Mouse (Mus musculus) hindbrain, postnatal 0 days (tissue): ENCODE measurements around the gene Sort1. TPM values are rescaled to one million over a fixed set of nuclear protein-coding genes. Genes with fewer than 3 reads are reported as not detected.

ENCODE experiments used
- ATAC-seq: fragments of 200-750 bp; cut with Nextera tagmentation; 2 replicates; pipeline ENCODE4 v1.8.0; 2017; ENCODE audit warnings: mild to moderate bottlenecking, moderate TSS enrichment, moderate library complexity
- DNase-seq: peaks from one replicate; pipeline ENCODE4 v3.0.0-alpha.2; 2015; ENCODE audit warnings: low spot score
- H3K27ac ChIP-seq: fragments of 300-500 bp; sonication (generic); 2 replicates; pipeline ENCODE4 v1.5.1; 2014; ENCODE audit warnings: mild to moderate bottlenecking
- H3K27me3 ChIP-seq: fragments of 300-500 bp; sonication (generic); 2 replicates; pipeline ENCODE4 v1.6.1; 2014; ENCODE audit warnings: low read length, mixed read lengths; ENCODE audit not compliant: insufficient read depth
- H3K36me3 ChIP-seq: fragments of 300-500 bp; sonication (generic); 2 replicates; pipeline ENCODE4 v1.6.1; 2014; ENCODE audit warnings: low read length, mixed read lengths; ENCODE audit not compliant: insufficient read depth
- H3K4me1 ChIP-seq: fragments of 300-500 bp; sonication (generic); 2 replicates; pipeline ENCODE4 v1.6.1; 2014; ENCODE audit warnings: antibody characterized with exemption, low read length, mixed read lengths; ENCODE audit not compliant: insufficient read depth
- H3K4me2 ChIP-seq: fragments of 300-500 bp; sonication (generic); 2 replicates; pipeline ENCODE4 v1.6.1; 2014; ENCODE audit warnings: low read depth, mild to moderate bottlenecking, low read length, moderate library complexity, mixed read lengths
- H3K4me3 ChIP-seq: fragments of 300-500 bp; sonication (generic); 2 replicates; pipeline ENCODE4 v1.5.1; 2014; ENCODE audit warnings: low read length
- H3K9ac ChIP-seq: fragments of 300-500 bp; sonication (generic); replicated peaks from 2 replicates; pipeline ENCODE4 v1.6.1; 2014; ENCODE audit warnings: mild to moderate bottlenecking, low read length, moderate library complexity, mixed read lengths
- H3K9me3 ChIP-seq: fragments of 300-500 bp; sonication (generic); 2 replicates; pipeline ENCODE4 v1.6.1; 2016; ENCODE audit warnings: low read length, mixed read lengths
- CTCF ChIP-seq: IDR thresholded peaks from 2 replicates; pipeline ENCODE4 v1.5.1; 2016; ENCODE audit warnings: antibody characterized with exemption, control low read depth, low read depth
- WGBS: fragments of 180-500 bp; shearing (Covaris S2); extraction: QIAGEN DNeasy Blood & Tissue Kit; methylation state at CpG from one replicate; pipeline ENCODE4 v1.1.7; 2014; 5-methylcytosine and 5-hydroxymethylcytosine counted together
- polyA plus RNA-seq: library from polyadenylated mRNA; unstranded; fragments of >200 nt; fragmentation: Nextera tagmentation; extraction: Ambion mirVana; gene quantifications from 2 replicates; pipeline ENCODE4 v1.2.1, GENCODE M21; 2015
- total RNA-seq: library from RNA; depleted of rRNA; stranded (reverse); fragments of >200 nt; gene quantifications from 2 replicates; pipeline ENCODE4 v1.2.3, GENCODE M21; 2014

Sort1 gene
- total and polyA plus RNA-seq, 2 experiments from 2014 or later = 13.3 to 65.0 TPM

DNA sequence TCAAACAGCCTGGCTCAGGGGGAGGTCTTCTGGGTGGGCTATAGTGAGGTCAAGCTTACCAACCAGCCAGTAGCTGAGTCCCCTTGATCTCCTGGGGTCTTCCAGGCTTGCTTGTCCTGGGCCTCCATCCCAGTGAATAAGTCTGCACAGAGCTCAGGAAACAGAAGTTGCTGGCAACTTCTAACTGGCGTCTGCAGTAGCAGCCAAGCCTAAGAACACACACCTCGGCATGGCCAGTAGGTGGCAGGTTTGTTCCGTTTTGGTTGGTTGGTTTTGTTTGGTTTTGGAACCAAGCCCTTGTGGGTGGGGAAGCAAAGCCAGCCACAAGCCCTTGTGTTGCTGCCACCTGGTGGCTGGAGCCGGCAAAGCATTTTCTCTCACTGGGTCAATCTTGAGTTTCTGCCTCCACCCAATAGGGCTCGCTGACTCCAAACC lies 105.2 kb downstream of the Sort1 start:
- 0% methylated on average over 5 of the region's 5 CpGs for WGBS
- Histone ChIP-seq H3K4me1 (no peaks in the 10 kb centered on the region), H3K4me3 (no peak overlapping the region), H3K4me2 (no peak overlapping the region), H3K9me3 (no peaks in the 10 kb centered on the region), H3K36me3 (peaks cover 11% of the 10 kb centered on the region; the same call in 1 of the 2 replicates), H3K27me3 (no peaks in the 10 kb centered on the region), H3K9ac (no peak overlapping the region), H3K27ac (no peak overlapping the region)
- ATAC-seq = peak; percentile 83
- peak; percentile 98 for DNase-seq
- TF ChIP-seq CTCF = peak; percentile 99

DNA sequence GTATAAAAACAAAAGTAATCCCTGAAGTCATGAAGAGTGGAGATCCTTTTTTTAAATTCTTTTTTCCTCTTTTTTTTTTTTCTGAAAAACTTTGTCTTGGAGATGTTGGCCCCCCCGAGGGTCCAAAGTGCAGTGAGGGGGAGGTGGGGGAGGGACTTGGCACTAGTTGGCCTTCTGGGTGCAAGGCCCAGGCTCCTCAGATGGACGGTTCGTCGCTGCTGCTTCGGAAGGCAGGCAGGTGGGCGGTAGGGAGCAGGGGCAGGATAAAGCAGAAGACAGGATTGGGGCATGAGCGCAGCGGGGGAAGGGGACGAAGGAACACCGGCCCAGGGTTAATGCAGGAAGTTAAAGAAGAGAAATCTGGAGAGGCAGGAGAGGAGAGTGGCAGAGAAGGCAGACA lies 108.4 kb downstream of the Sort1 start:
- H3K4me2 ChIP-seq = no peak overlapping the region
- peaks cover 41% of the 10 kb centered on the region for H3K36me3 ChIP-seq
- no peak overlapping the region for H3K9ac ChIP-seq
- no peak overlapping the region for H3K4me3 ChIP-seq
- no peak for ATAC-seq
- no peaks in the 10 kb centered on the region for H3K4me1 ChIP-seq
- 24% methylated on average over 10 of the region's 10 CpGs for WGBS
- no peak for DNase-seq
- H3K27me3 ChIP-seq = no peaks in the 10 kb centered on the region
- no peak overlapping the region for H3K27ac ChIP-seq
- H3K9me3 ChIP-seq = no peaks in the 10 kb centered on the region
- TF ChIP-seq CTCF = no peak

DNA sequence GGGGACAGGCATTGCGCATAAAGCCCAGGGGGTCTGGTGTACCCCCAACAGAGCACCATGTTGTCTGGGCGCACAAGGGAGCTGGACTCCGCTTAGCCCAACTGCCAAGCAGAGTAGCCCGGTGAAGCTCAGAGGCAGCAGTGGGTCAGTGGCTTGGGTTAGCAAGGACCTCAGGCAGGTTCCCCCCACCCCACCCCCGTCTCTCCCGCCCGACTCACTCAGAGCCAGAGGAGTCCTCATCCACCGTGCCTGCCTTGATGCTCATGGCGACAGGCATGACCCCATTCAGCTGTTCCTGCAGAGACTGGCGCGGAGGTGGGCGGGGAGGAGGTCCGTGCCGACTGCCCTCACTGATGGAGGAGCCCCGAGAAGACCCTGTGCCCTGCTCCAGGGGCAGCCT lies 108.9 kb downstream of the Sort1 start:
- WGBS = 43% methylated on average over 15 of the region's 15 CpGs
- no peak overlapping the region for H3K9ac ChIP-seq

DNA sequence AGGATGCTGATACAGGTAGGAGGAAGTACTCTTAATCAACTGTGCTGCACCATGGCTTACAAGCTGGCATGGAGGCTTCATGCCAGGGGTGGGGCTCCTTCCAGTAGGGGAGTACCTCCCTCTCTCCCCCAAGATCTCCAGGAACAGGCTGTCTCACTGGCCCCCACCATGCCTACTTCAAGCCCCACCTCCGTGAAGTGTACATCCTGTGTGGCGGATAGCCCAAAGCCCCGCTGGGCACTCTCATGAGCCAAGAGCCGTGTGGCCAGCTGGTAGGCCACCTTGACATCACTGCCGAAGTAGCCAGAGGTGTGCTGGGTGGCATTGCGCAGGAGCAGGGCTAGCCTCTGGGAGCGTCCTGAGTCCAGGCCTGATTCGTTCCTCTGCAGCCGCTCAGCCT lies 114.4 kb downstream of the Sort1 start:
- WGBS = 90% methylated on average over 9 of the region's 9 CpGs
- H3K4me1 ChIP-seq = no peaks in the 10 kb centered on the region
- no peaks in the 10 kb centered on the region for H3K27me3 ChIP-seq
- peaks cover 81% of the 10 kb centered on the region for H3K36me3 ChIP-seq
- TF ChIP-seq CTCF = no peak
- DNase-seq (no peak), ATAC-seq (no peak)
- H3K4me2 ChIP-seq = no peak overlapping the region
- no peak overlapping the region for H3K27ac ChIP-seq
- H3K9ac ChIP-seq = no peak overlapping the region
- H3K9me3 ChIP-seq = no peaks in the 10 kb centered on the region
- H3K4me3 ChIP-seq = no peak overlapping the region

More for the DNA sequence above, 108.9 kb downstream of the Sort1 start:
- Histone ChIP-seq H3K27me3 (no peaks in the 10 kb centered on the region), H3K4me2 (no peak overlapping the region), H3K9me3 (no peaks in the 10 kb centered on the region), H3K4me1 (no peaks in the 10 kb centered on the region), H3K27ac (no peak overlapping the region), H3K36me3 (peaks cover 46% of the 10 kb centered on the region), H3K4me3 (no peak overlapping the region)
- no peak for ATAC-seq
- TF ChIP-seq CTCF = no peak
- no peak for DNase-seq

DNA sequence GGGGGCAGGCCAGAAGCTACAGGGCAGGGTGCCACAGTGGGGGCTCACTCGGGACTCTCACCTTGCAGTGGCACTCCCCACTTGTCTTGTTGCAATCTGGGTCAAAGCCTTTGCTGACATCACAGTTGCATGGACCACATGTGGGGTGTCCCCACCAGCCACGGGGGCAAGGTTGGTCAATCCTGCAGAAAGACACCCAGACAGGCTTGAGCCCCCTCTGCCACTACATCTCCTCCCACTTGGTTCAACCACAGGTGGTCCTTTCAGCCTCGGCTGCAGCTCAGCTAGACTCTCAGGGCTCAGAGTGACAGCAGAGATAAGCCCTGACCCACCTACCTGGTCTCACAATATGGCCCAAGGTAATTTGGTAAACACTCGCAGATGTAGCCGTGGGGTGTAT lies 116.6 kb downstream of the Sort1 start:
- H3K27ac ChIP-seq = no peak overlapping the region
- H3K4me3 ChIP-seq = no peak overlapping the region
- ATAC-seq = no peak
- no peak overlapping the region for H3K9ac ChIP-seq
- no peak for DNase-seq
- H3K4me2 ChIP-seq = no peak overlapping the region
- TF ChIP-seq CTCF = no peak
- H3K4me1 ChIP-seq = peaks cover 4% of the 10 kb centered on the region; the same call in 1 of the 2 replicates
- no peaks in the 10 kb centered on the region for H3K9me3 ChIP-seq
- WGBS = 83% methylated on average over 5 of the region's 5 CpGs
- H3K27me3 ChIP-seq = no peaks in the 10 kb centered on the region
- peaks cover 76% of the 10 kb centered on the region for H3K36me3 ChIP-seq

DNA sequence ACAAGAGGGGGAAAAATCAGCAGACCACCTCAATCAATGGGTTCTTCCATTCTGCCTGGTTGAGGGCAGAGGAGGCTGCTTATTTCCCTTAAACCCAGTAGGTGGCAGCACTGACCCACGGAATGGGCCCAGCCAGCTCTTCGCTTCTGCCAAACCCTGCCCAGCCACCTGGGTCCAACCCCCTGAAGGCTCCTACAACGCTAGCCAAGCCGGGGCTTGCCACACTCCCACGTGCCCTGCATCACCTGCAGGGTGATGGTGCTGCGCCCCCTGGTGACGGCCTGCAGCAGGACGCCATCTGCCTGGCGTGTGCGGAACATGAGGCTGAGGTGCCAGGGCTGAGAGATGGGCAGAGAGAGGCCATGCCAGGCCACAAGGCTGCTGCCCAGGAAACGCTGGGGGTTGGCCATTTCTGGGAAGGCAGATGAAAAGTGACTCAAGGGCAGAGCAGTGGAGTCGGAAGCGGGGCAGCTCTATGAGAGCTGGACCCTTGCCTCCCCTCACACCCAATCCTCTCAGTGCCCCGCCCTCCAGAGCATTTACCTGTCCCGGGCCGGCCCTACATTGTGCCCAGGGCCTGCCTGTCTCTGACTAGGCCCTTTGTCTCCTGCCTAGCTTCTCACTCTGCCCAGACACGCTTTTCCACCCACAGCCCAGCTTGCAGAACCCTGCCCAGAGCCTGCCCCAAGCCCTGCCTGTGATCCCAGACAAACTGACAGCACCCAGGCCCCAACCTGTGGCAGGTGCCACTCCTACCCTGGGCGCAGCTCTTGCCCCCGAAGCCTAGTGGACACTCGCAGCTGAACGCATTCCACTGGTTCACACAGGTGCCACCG lies 118.0 kb downstream of the Sort1 start:
- peak; percentile 88 for ATAC-seq
- Histone ChIP-seq H3K27ac (peak overlapping the region; percentile 77), H3K4me3 (no peak overlapping the region), H3K4me1 (peaks cover 5% of the 10 kb centered on the region; the same call in 1 of the 2 replicates), H3K36me3 (peaks cover 62% of the 10 kb centered on the region), H3K27me3 (no peaks in the 10 kb centered on the region), H3K9me3 (no peaks in the 10 kb centered on the region), H3K4me2 (peak overlapping the region; percentile 22; the same call in 1 of the 2 replicates), H3K9ac (no peak overlapping the region; the same call in 1 of the 2 replicates)
- 30% methylated on average over 21 of the region's 22 CpGs for WGBS
- peak; percentile 95 for DNase-seq
- TF ChIP-seq CTCF = peak; percentile 99

DNA sequence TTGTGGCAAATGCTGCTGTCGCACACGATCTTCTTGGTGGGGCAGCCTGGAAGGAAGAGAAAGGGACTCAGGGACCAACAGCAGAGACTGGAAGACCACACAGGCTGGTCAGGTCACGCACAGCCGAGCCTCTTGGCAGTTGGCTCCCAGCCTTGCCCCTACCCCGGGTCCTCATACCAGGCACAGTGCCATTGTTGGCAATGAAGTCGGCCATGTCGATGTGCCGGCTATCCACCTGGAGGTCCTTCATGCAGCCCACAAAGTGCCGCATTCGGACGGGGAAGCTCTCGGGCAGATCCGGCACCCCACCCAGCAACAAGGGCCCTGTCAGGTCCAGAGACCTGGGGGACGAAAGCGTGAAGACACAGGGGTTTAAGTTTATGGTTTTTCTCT lies 118.6 kb downstream of the Sort1 start:
- Histone ChIP-seq H3K27me3 (no peaks in the 10 kb centered on the region), H3K4me3 (no peak overlapping the region), H3K4me2 (peak overlapping the region; percentile 22; the same call in 1 of the 2 replicates), H3K4me1 (peaks cover 5% of the 10 kb centered on the region; the same call in 1 of the 2 replicates), H3K36me3 (peaks cover 55% of the 10 kb centered on the region), H3K9me3 (no peaks in the 10 kb centered on the region), H3K27ac (peak overlapping the region; percentile 77), H3K9ac (no peak overlapping the region; the same call in 1 of the 2 replicates)
- DNase-seq = peak; percentile 68
- ATAC-seq = no peak
- TF ChIP-seq CTCF = no peak
- WGBS = 41% methylated on average over 15 of the region's 15 CpGs
